Mouse (Mus musculus): Measurements from ENCODE around the gene Cmtr2. TPM values are rescaled to one million over a fixed set of nuclear protein-coding genes. Genes with fewer than 3 reads are reported as not detected.

Gene Cmtr2
- polyA plus RNA-seq, 1 experiment: 6.8 TPM

- TF ChIP-seq CTCF (IDR thresholded peaks at IDR 0.05; ENCODE audit: borderline replicate concordance, insufficient read depth, low read length): no peak
- no peak for TF ChIP-seq POLR2A (IDR thresholded peaks at IDR 0.05; ENCODE audit: low read depth, low read length)
- no peaks in the 10 kb centered on the region for H3K4me1 ChIP-seq (ENCODE audit: control insufficient read depth, insufficient read depth, low read length)
- H3K4me3 ChIP-seq (ENCODE audit: insufficient read depth, low read length): no peak overlapping the region
- H3K27ac ChIP-seq (ENCODE audit: insufficient read depth, low read length): no peak overlapping the region
These were observed 27.1 kb downstream of the Cmtr2 start for GRCm38 (mm10) chr8:110242278-110243177.

- no peak overlapping the region for H3K4me3 ChIP-seq (ENCODE audit: insufficient read depth, low read length)
- TF ChIP-seq POLR2A (IDR thresholded peaks at IDR 0.05; ENCODE audit: low read depth, low read length) (no peak), CTCF (IDR thresholded peaks at IDR 0.05; ENCODE audit: borderline replicate concordance, insufficient read depth, low read length) (no peak)
- H3K4me1 ChIP-seq (ENCODE audit: control insufficient read depth, insufficient read depth, low read length): no peaks in the 10 kb centered on the region
- H3K27ac ChIP-seq (ENCODE audit: insufficient read depth, low read length): no peak overlapping the region
These were observed 29.1 kb downstream of the Cmtr2 start for GRCm38 (mm10) chr8:110244566-110244965.

- H3K4me3 ChIP-seq (ENCODE audit: insufficient read depth, low read length): no peak overlapping the region
- no peaks in the 10 kb centered on the region for H3K4me1 ChIP-seq (ENCODE audit: control insufficient read depth, insufficient read depth, low read length)
- TF ChIP-seq CTCF (IDR thresholded peaks at IDR 0.05; ENCODE audit: borderline replicate concordance, insufficient read depth, low read length) (no peak), POLR2A (IDR thresholded peaks at IDR 0.05; ENCODE audit: low read depth, low read length) (no peak)
- H3K27ac ChIP-seq (ENCODE audit: insufficient read depth, low read length): no peak overlapping the region
These were observed 31.8 kb downstream of the Cmtr2 start for GRCm38 (mm10) chr8:110247238-110247637.

DNA sequence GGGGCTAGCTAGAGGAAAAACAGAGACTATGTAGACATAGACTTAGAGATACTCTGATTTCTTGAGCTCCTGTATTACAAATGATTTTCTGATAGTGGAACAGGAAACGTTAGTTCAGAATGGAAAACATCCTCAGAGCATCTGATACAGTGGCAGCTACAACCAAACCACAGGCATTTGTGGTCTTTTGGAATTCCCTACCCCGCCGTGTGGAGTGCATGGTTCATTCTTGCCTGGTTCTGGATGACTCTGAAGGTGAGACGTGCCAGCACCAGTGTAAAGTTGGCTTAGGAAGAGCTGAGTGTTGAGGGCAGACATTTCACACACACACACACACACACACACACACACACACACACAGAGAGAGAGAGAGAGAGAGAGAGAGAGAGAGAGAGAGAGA is 38.5 kb downstream of the Cmtr2 start:
- no peak for TF ChIP-seq CTCF (IDR thresholded peaks at IDR 0.05; ENCODE audit: borderline replicate concordance, insufficient read depth, low read length)
- Histone ChIP-seq H3K27ac (ENCODE audit: insufficient read depth, low read length) (no peak overlapping the region), H3K4me3 (ENCODE audit: insufficient read depth, low read length) (no peak overlapping the region)

DNA sequence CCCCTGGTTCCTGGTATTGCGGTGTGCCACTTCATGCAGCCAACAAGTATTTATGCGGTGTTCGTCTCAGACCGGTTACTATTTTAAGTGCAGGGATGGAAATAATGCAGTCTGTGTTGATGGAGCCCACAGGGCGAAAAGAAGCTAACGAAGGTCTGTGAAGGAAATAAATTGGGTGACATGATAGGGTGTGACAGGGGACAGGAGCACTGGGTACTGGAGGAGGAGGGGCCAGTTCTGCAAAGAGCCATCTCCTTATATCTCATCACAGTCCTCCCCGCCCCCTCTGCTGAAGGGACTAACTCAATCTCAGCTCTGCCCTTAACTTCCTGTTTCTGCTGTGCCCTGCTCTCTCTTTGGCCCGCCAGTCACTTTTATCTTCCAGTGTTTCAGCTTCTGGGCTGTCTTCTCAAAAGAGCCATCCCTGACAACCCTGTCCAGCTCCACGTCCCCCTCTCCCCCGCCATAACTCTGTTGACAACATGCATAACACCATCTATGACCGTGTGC is 50.4 kb downstream of the Cmtr2 start:
- no peak for TF ChIP-seq CTCF (IDR thresholded peaks at IDR 0.05; ENCODE audit: borderline replicate concordance, insufficient read depth, low read length)
- TF ChIP-seq POLR2A (IDR thresholded peaks at IDR 0.05; ENCODE audit: low read depth, low read length): no peak
- no peak overlapping the region for H3K27ac ChIP-seq (ENCODE audit: insufficient read depth, low read length)
- H3K4me3 ChIP-seq (ENCODE audit: insufficient read depth, low read length): no peak overlapping the region
- no peaks in the 10 kb centered on the region for H3K4me1 ChIP-seq (ENCODE audit: control insufficient read depth, insufficient read depth, low read length)

More for the DNA sequence above, 38.5 kb downstream of the Cmtr2 start:
- 0 out of 2 replicates have a peak, but pooled peaks cover 4% of the 10 kb centered on the region for H3K4me1 ChIP-seq (ENCODE audit: control insufficient read depth, insufficient read depth, low read length)

GRCm38 (mm10) chr8:110266741-110267140 is 51.3 kb downstream of the Cmtr2 start, which contains the start of gene Hydin:
TSS of gene Hydin (plus strand) at chr8:110266977.
- no peak within 1 kb of the TSS for H3K27ac ChIP-seq (ENCODE audit: insufficient read depth, low read length)
- H3K4me3 ChIP-seq (ENCODE audit: insufficient read depth, low read length): peak within 1 kb of the TSS; percentile 22
- TF ChIP-seq CTCF (IDR thresholded peaks at IDR 0.05; ENCODE audit: borderline replicate concordance, insufficient read depth, low read length) (no peak), POLR2A (IDR thresholded peaks at IDR 0.05; ENCODE audit: low read depth, low read length) (no peak)
- H3K4me1 ChIP-seq (ENCODE audit: control insufficient read depth, insufficient read depth, low read length): no peaks in the 10 kb centered on the region

DNA sequence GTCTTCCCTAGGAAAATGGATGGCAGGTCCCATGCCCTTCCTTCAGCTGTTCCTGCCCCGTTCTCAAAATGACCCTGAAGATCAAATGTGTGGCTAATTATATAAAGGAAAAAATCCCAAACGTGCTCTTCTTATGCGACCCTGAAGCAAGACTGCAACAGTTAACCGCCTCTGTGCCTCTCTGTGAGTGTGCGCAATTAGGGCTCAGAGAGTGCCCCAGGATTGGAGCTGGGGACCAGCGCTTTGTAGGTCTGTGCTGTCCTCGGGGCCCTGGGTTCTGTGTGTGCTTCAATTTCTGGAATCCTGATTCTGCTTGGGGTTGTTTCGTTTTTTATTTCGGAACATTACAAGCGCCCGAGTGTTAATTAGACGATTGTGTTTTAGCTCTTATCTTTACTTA is 51.8 kb downstream of the Cmtr2 start:
- Histone ChIP-seq H3K27ac (ENCODE audit: insufficient read depth, low read length) (no peak overlapping the region), H3K4me3 (ENCODE audit: insufficient read depth, low read length) (peak overlapping the region; percentile 22), H3K4me1 (ENCODE audit: control insufficient read depth, insufficient read depth, low read length) (no peaks in the 10 kb centered on the region)
- TF ChIP-seq CTCF (IDR thresholded peaks at IDR 0.05; ENCODE audit: borderline replicate concordance, insufficient read depth, low read length): no peak

- Histone ChIP-seq H3K4me3 (ENCODE audit: insufficient read depth, low read length) (no peak overlapping the region), H3K4me1 (ENCODE audit: control insufficient read depth, insufficient read depth, low read length) (no peaks in the 10 kb centered on the region), H3K27ac (ENCODE audit: insufficient read depth, low read length) (no peak overlapping the region)
- TF ChIP-seq POLR2A (IDR thresholded peaks at IDR 0.05; ENCODE audit: low read depth, low read length) (no peak), CTCF (IDR thresholded peaks at IDR 0.05; ENCODE audit: borderline replicate concordance, insufficient read depth, low read length) (no peak)
These were observed 55.2 kb downstream of the Cmtr2 start for GRCm38 (mm10) chr8:110270659-110271058.

DNA sequence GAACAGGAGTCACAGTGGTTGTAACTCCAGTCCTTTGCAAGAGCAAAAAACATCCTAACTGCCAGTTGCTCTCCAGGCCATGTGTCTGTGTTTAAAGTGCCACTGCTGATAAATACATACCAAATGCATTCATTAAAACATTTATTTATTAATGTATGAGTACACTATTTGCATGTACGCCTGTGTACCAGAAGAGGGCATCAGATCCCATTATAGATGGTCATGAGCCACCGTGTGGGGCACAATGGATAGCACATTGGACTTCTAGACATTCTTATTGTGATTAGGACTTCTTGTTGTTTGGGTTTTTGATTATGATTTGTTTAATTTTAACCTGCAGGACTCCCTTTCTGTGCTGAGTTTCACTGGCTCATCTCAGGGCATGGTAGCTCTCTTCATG is 57.9 kb downstream of the Cmtr2 start:
- Histone ChIP-seq H3K4me3 (ENCODE audit: insufficient read depth, low read length) (no peak overlapping the region), H3K27ac (ENCODE audit: insufficient read depth, low read length) (no peak overlapping the region), H3K4me1 (ENCODE audit: control insufficient read depth, insufficient read depth, low read length) (no peaks in the 10 kb centered on the region)
- TF ChIP-seq POLR2A (IDR thresholded peaks at IDR 0.05; ENCODE audit: low read depth, low read length): no peak
- TF ChIP-seq CTCF (IDR thresholded peaks at IDR 0.05; ENCODE audit: borderline replicate concordance, insufficient read depth, low read length): no peak

Other genes with a start within 250 kb of the Cmtr2 start
- not detected in 2 replicates for gene Tat, start 225.2 kb upstream of the Cmtr2 start, polyA plus RNA-seq (2011; ENCODE audit: insufficient read length, low read depth, missing spikeins)
- not detected in 2 replicates for gene Chst4, start 175.9 kb upstream of the Cmtr2 start, polyA plus RNA-seq (2011; ENCODE audit: insufficient read length, low read depth, missing spikeins)
- gene Zfp612, start 135.9 kb upstream of the Cmtr2 start, polyA plus RNA-seq (2011; ENCODE audit: insufficient read length, low read depth, missing spikeins): 2.3 and 2.8 TPM in 2 replicates
- gene Gm21964, start 114.5 kb upstream of the Cmtr2 start, polyA plus RNA-seq (2011; ENCODE audit: insufficient read length, low read depth, missing spikeins): not detected in 2 replicates
- gene Gm17720, start 112.9 kb upstream of the Cmtr2 start, polyA plus RNA-seq (2011; ENCODE audit: insufficient read length, low read depth, missing spikeins): not detected in 2 replicates
- gene Calb2, start 47.5 kb upstream of the Cmtr2 start, polyA plus RNA-seq (2011; ENCODE audit: insufficient read length, low read depth, missing spikeins): not detected in 2 replicates
- gene Hydin, start 51.3 kb downstream of the Cmtr2 start, polyA plus RNA-seq (2011; ENCODE audit: insufficient read length, low read depth, missing spikeins): not detected in 2 replicates

Measured in embryonic fibroblast, embryonic 13.5 days (primary cell).